Mouse (Mus musculus) forebrain, embryonic 14.5 days (tissue): ENCODE results near the gene Actl6b. TPM values are rescaled to one million over a fixed set of nuclear protein-coding genes. Genes with fewer than 3 reads are reported as not detected.
A peak's percentile ranks its signal among the peaks of the same experiment; 100 is the strongest.

Experiments
- ATAC-seq: fragments of 200-750 bp; cut with Nextera tagmentation; 2 replicates; pipeline ENCODE4 v1.8.0; 2017; ENCODE audit warnings: mild to moderate bottlenecking, moderate library complexity
- DNase-seq: peaks from one replicate; pipeline ENCODE4 v3.0.0-alpha.2; 2015; ENCODE audit warnings: low spot score
- H3K27ac ChIP-seq: fragments of 300-500 bp; sonication (generic); 2 replicates; pipeline ENCODE4 v1.5.1; 2014; ENCODE audit warnings: low read depth, mild to moderate bottlenecking, control low read depth, low read length, moderate library complexity
- H3K27me3 ChIP-seq: fragments of 300-500 bp; sonication (generic); replicated peaks from 2 replicates; pipeline ENCODE4 v1.6.1; 2014; ENCODE audit warnings: low read length, control low read depth, mixed read lengths; ENCODE audit not compliant: control insufficient read depth, insufficient read depth
- H3K36me3 ChIP-seq: fragments of 300-500 bp; sonication (generic); 2 replicates; pipeline ENCODE4 v1.6.1; 2014; ENCODE audit warnings: low read length, control low read depth; ENCODE audit not compliant: control insufficient read depth, insufficient read depth
- H3K4me1 ChIP-seq: fragments of 300-500 bp; sonication (generic); 2 replicates; pipeline ENCODE4 v1.6.1; 2014; ENCODE audit warnings: antibody characterized with exemption, low read length, control low read depth; ENCODE audit not compliant: control insufficient read depth, insufficient read depth
- H3K4me2 ChIP-seq: fragments of 300-500 bp; sonication (generic); 2 replicates; pipeline ENCODE4 v1.6.1; 2014; ENCODE audit warnings: mild to moderate bottlenecking, control low read depth, low read length
- H3K4me3 ChIP-seq: fragments of 300-500 bp; sonication (generic); 2 replicates; pipeline ENCODE4 v1.5.1; 2014; ENCODE audit warnings: low read depth, low read length, control low read depth
- H3K9ac ChIP-seq: fragments of 300-500 bp; sonication (generic); 2 replicates; pipeline ENCODE4 v1.6.1; 2014; ENCODE audit warnings: mild to moderate bottlenecking, low read length, control low read depth, moderate library complexity
- H3K9me3 ChIP-seq: fragments of 300-500 bp; sonication (generic); replicated peaks from 2 replicates; pipeline ENCODE4 v1.6.1; 2016; ENCODE audit warnings: low read length, control low read depth, mixed read lengths; ENCODE audit not compliant: control insufficient read depth
- WGBS: fragments of 180-500 bp; shearing (Covaris S2); extraction: QIAGEN DNeasy Blood & Tissue Kit; methylation state at CpG from one replicate; pipeline ENCODE4 v1.1.7; 2014; 5-methylcytosine and 5-hydroxymethylcytosine counted together
- polyA plus RNA-seq: library from polyadenylated mRNA; unstranded; fragments of >200 nt; fragmentation: Nextera tagmentation; extraction: Ambion mirVana; gene quantifications from 2 replicates; pipeline ENCODE4 v1.2.1, GENCODE M21; 2014

Gene Actl6b
- polyA plus RNA-seq, 1 experiment from 2014 or later = 184 TPM

DNA sequence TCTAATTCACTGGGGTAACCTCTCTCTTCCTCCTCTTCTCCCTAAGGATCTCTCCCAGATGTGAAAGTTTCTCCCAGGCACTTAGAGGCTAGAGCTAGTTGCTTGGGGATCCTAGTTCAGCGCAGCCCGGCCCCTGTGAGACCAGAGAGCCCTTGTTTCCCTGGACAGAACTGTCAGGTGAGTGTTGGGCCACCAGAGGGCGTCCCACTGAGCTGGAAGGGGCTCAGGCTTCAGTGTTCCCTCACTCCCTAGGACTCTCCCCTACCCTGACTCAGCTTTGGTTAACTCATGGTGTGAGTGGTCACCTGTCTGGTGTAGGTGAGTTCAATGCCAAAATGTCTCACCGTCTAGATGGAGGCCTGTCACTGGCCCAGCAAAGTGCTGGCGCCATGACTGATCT lies 34.9 kb upstream of the Actl6b start, which contains the start of gene Gigyf1:
TSS of gene Gigyf1 (plus strand) at position 113 of the 400 bp plus-strand sequence.
- no peak within 1 kb of the TSS for H3K4me2 ChIP-seq
- ATAC-seq (no peak), DNase-seq (no peak)
- no peaks in the 10 kb centered on the region for H3K9me3 ChIP-seq
- WGBS = 77% methylated on average over 5 of the region's 5 CpGs
- no peak within 1 kb of the TSS for H3K27ac ChIP-seq
- H3K27me3 ChIP-seq = no peaks in the 10 kb centered on the region
- H3K4me3 ChIP-seq = no peak within 1 kb of the TSS
- H3K9ac ChIP-seq = no peak within 1 kb of the TSS
- H3K4me1 ChIP-seq = no peaks in the 10 kb centered on the region
- H3K36me3 ChIP-seq = peaks cover 66% of the 10 kb centered on the region

DNA sequence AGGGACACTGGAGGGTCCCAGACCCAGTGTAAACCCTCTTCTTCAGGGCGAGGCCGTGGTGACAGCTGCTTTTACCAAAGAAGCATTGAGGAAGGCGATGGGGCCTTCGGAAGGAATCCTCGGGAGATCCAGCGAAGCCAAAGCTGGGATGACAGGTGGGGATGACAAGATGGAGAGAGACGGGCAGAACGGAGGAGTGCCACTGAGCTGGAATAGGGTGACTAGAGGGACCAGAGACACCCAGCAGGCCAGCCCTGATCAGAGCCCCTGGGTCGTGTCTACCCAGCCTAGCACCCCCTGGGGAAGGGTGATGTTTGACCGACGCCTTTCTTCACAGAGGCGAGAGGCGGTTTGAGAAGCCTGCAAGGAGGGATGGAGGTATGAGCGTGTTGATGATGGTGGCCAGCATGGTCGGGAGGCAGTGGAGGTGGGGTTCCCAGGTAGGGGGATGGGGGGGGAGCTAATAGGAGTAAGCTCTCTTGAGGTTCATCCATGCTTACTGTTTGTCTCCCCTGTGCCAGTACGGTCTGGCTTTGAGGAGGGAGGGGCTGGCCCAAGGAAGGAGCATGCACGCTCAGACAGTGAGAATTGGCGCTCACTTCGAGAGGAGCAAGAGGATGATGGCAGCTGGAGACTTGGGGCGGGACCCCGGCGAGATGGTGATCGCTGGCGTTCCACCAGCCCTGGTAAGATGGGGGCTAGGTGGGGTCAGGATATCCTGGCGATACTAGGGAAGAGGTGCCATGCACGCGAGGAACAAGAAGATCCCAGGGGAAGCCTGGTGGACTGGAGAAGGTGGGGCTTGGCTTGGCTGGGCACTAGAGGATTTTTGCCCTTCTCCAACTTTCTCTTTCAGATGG lies 33.4 kb upstream of the Actl6b start:
- DNase-seq (no peak), ATAC-seq (no peak)
- H3K9me3 ChIP-seq = no peaks in the 10 kb centered on the region

DNA sequence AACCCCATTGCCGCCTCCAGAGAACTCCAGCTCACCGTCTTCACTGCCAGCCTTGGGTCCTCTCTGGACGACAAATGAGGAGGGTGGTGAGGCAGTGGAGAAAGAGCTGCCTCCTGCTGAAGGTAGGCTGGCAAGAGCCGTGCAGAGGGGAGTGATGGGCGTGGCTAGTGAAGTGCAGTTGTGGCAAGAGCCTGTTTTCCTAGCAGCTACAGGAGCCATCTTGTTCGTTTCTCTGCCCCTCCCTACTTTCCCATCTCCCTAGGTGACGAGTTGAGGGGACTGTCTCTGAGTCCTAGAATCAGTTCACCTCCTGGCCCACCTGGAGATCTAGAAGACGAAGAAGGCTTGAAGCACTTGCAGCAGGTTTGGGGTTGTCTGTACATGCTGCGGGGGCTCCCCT lies 31.5 kb upstream of the Actl6b start:
- Histone ChIP-seq H3K27ac (no peak overlapping the region), H3K4me3 (no peak overlapping the region), H3K4me2 (no peak overlapping the region), H3K9ac (no peak overlapping the region), H3K36me3 (peaks cover 89% of the 10 kb centered on the region), H3K4me1 (no peaks in the 10 kb centered on the region), H3K27me3 (no peaks in the 10 kb centered on the region), H3K9me3 (no peaks in the 10 kb centered on the region)
- ATAC-seq (no peak), DNase-seq (no peak)
- 81% methylated on average over 9 of the region's 9 CpGs for WGBS

More for the DNA sequence above, 33.4 kb upstream of the Actl6b start:
- no peak overlapping the region for H3K27ac ChIP-seq
- H3K27me3 ChIP-seq = no peaks in the 10 kb centered on the region
- 94% methylated on average over 27 of the region's 27 CpGs for WGBS
- H3K36me3 ChIP-seq = peaks cover 71% of the 10 kb centered on the region
- H3K4me1 ChIP-seq = no peaks in the 10 kb centered on the region
- no peak overlapping the region for H3K4me3 ChIP-seq
- no peak overlapping the region for H3K4me2 ChIP-seq
- H3K9ac ChIP-seq = no peak overlapping the region

DNA sequence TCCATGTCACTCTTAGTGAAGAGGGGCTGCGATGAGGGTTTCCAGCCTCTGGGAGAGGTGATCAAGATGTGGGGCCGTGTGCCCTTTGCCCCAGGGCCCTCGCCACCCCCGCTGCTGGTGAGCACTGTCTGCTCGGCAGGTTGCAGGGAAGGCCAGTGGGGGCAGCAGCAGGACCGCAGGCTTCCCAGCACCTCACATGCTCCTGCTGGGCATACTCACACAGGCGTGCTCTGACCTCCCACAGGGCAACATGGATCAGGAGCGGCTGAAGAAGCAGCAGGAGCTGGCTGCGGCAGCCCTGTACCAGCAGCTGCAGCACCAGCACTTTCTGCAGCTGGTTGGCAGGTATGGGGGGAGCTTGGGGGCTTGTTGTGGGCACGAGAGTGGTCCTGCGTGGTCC lies 30.6 kb upstream of the Actl6b start:
- Histone ChIP-seq H3K27me3 (no peaks in the 10 kb centered on the region), H3K4me2 (no peak overlapping the region), H3K9ac (no peak overlapping the region), H3K4me1 (no peaks in the 10 kb centered on the region), H3K27ac (no peak overlapping the region), H3K4me3 (no peak overlapping the region), H3K9me3 (no peaks in the 10 kb centered on the region), H3K36me3 (peaks cover 90% of the 10 kb centered on the region)
- no peak for ATAC-seq
- 74% methylated on average over 11 of the region's 11 CpGs for WGBS
- DNase-seq = no peak

DNA sequence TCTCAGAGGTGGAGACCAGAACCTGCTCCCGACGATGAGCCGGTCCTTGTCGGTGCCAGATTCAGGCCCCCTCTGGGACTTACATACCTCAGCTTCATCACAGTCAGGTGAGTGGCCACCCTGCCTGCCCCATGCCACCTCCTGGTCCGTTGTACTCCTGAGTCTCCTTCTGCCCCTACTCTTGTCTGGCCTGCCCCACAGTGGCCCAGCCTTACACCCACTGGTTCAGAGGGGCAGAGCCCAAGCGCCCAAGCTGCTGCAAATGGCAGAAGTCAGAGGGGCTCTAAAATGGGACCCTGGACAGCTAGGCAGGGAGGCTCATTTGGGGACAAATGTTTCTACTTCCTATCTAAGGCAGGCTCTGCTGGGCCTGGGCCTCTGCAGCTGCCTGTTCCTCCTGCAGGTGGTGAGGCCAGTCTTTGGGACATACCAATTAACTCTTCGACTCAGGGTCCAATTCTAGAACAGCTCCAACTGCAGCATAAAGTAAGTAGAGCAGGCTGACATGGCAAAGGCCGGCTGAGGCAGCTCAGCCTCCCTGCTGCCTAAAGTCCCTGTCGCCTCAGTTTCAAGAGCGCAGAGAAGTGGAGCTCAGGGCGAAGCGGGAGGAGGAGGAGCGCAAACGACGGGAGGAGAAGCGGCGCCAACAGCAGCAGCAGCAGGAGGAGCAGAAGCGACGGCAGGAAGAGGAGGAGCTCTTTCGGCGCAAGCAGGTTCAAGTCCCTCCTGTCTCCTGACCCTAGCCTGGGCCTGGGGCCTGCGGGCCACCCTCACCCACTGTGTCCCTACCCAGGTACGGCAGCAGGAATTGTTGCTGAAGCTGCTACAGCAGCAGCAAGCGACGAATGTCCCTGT lies 29.7 kb upstream of the Actl6b start:
- H3K9ac ChIP-seq = no peak overlapping the region
- DNase-seq (no peak), ATAC-seq (no peak)
- H3K27ac ChIP-seq = no peak overlapping the region
- no peaks in the 10 kb centered on the region for H3K4me1 ChIP-seq
- peaks cover 97% of the 10 kb centered on the region for H3K36me3 ChIP-seq
- H3K27me3 ChIP-seq = no peaks in the 10 kb centered on the region
- H3K4me2 ChIP-seq = no peak overlapping the region
- H3K9me3 ChIP-seq = no peaks in the 10 kb centered on the region
- WGBS = 80% methylated on average over 25 of the region's 25 CpGs
- no peak overlapping the region for H3K4me3 ChIP-seq

DNA sequence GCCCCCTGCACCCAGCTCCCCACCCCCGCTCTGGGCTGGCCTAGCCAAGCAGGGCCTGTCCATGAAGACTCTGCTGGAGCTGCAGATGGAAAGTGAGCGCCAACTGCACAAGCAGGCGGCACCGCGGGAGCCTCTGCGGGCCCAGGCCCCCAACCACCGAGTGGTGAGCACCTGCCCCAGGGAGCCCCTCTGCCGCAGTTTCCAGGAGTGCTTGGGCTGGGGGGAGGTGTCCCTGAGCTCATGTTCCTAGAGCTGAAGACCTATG lies 29.1 kb upstream of the Actl6b start:
- Histone ChIP-seq H3K4me3 (no peak overlapping the region), H3K36me3 (peaks cover 97% of the 10 kb centered on the region), H3K27ac (no peak overlapping the region), H3K9ac (no peak overlapping the region), H3K4me1 (no peaks in the 10 kb centered on the region), H3K9me3 (no peaks in the 10 kb centered on the region), H3K4me2 (no peak overlapping the region), H3K27me3 (no peaks in the 10 kb centered on the region)
- no peak for ATAC-seq
- no peak for DNase-seq
- WGBS = 89% methylated on average over 8 of the region's 8 CpGs

DNA sequence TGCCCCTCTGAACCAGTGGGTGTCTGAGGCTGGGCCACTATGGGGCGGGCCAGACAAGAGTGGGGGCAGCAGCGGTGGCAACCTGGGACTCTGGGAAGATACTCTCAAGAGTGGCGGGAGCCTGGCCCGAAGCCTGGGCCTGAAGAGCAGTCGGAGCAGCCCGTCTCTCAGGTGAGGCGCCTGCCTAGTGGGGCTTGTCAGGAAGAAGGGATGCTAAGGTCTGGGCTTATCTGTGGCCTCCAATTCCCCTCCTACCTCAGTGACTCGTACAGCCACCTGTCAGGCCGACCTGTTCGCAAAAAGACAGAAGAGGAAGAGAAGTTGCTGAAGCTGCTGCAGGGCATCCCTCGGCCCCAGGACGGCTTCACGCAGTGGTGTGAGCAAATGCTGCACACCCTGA lies 28.6 kb upstream of the Actl6b start:
- 89% methylated on average over 13 of the region's 13 CpGs for WGBS
- Histone ChIP-seq H3K36me3 (peaks cover 97% of the 10 kb centered on the region), H3K4me3 (no peak overlapping the region), H3K27ac (0 out of 2 replicates have a peak overlapping the region, but pooled peaks have one; percentile 14), H3K27me3 (no peaks in the 10 kb centered on the region), H3K9ac (no peak overlapping the region), H3K4me2 (no peak overlapping the region), H3K4me1 (peaks cover under 1% of the 10 kb centered on the region; the same call in 1 of the 2 replicates), H3K9me3 (no peaks in the 10 kb centered on the region)
- ATAC-seq (no peak), DNase-seq (no peak)

DNA sequence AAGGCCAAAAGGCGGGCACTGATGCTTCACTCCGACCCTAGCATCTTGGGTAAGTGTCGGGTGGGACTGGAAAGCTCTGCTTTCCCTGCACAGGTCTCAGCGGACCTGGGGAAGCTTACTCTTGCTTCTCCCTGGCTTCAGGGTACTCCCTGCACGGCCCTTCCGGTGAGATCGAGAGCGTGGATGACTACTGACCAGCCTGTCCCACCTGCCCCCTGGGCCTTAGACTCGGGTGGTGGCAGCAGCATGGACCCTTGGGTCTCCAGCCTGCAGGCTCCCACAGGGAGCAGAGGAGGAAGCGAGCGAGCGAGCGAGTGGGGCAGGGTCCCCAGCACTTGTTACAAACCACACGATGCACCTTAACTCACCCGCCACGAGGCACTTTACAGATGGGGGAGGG lies 27.8 kb upstream of the Actl6b start:
- peaks cover 95% of the 10 kb centered on the region for H3K36me3 ChIP-seq
- 77% methylated on average over 16 of the region's 16 CpGs for WGBS
- H3K9me3 ChIP-seq = no peaks in the 10 kb centered on the region
- no peaks in the 10 kb centered on the region for H3K27me3 ChIP-seq
- H3K9ac ChIP-seq = no peak overlapping the region
- H3K27ac ChIP-seq = peak overlapping the region; percentile 23; the same call in 1 of the 2 replicates
- no peak for ATAC-seq
- no peak overlapping the region for H3K4me3 ChIP-seq
- H3K4me1 ChIP-seq = peaks cover 7% of the 10 kb centered on the region; the same call in 1 of the 2 replicates
- no peak for DNase-seq
- H3K4me2 ChIP-seq = no peak overlapping the region
